Mouse (Mus musculus) kidney, embryonic 15.5 days (tissue): ENCODE data around the gene AF067063. TPM values are rescaled to one million over a fixed set of nuclear protein-coding genes. Genes with fewer than 3 reads are reported as not detected.

Source experiments
- ATAC-seq: fragments of 200-750 bp; cut with Nextera tagmentation; replicated peaks from 2 replicates; pipeline ENCODE4 v1.8.0; 2017; ENCODE audit warnings: moderate TSS enrichment; ENCODE audit not compliant: low FRiP score
- H3K27ac ChIP-seq: fragments of 300-500 bp; sonication (generic); 2 replicates; pipeline ENCODE4 v1.5.1; 2015; ENCODE audit warnings: mild to moderate bottlenecking, inconsistent platforms
- H3K27me3 ChIP-seq: fragments of 300-500 bp; sonication (generic); 2 replicates; pipeline ENCODE4 v1.6.1; 2015; ENCODE audit warnings: inconsistent platforms
- H3K36me3 ChIP-seq: fragments of 300-500 bp; sonication (generic); 2 replicates; pipeline ENCODE4 v1.6.1; 2015; ENCODE audit warnings: inconsistent platforms
- H3K4me1 ChIP-seq: fragments of 300-500 bp; sonication (generic); 2 replicates; pipeline ENCODE4 v1.6.1; 2015; ENCODE audit warnings: inconsistent platforms
- H3K4me2 ChIP-seq: fragments of 300-500 bp; sonication (generic); 2 replicates; pipeline ENCODE4 v1.6.1; 2015; ENCODE audit warnings: moderate library complexity, mild to moderate bottlenecking, inconsistent platforms
- H3K4me3 ChIP-seq: fragments of 300-500 bp; sonication (generic); replicated peaks from 2 replicates; pipeline ENCODE4 v1.5.1; 2015; ENCODE audit warnings: mild to moderate bottlenecking, inconsistent platforms
- H3K9ac ChIP-seq: fragments of 300-500 bp; sonication (generic); 2 replicates; pipeline ENCODE4 v1.6.1; 2015; ENCODE audit warnings: mild to moderate bottlenecking, inconsistent platforms
- H3K9me3 ChIP-seq: fragments of 300-500 bp; sonication (generic); replicated peaks from 2 replicates; pipeline ENCODE4 v1.6.1; 2016; ENCODE audit warnings: inconsistent platforms
- WGBS: fragments of 180-500 bp; shearing (Covaris S2); methylation state at CpG from one replicate; pipeline ENCODE4 v1.1.7; 2015; ENCODE audit warnings: mixed read lengths; 5-methylcytosine and 5-hydroxymethylcytosine counted together
- polyA plus RNA-seq: library from polyadenylated mRNA; unstranded; fragments of >200 nt; fragmentation: Nextera tagmentation; extraction: Ambion mirVana; gene quantifications from 2 replicates; pipeline ENCODE4 v1.2.1, GENCODE M21; 2015

AF067063 gene
- polyA plus RNA-seq, 1 experiment from 2014 or later, result not detected

- Histone ChIP-seq H3K9ac (no peak overlapping the region), H3K9me3 (no peaks in the 10 kb centered on the region), H3K36me3 (peaks cover 13% of the 10 kb centered on the region; the same call in 1 of the 2 replicates), H3K4me3 (no peak overlapping the region), H3K4me1 (peaks cover 18% of the 10 kb centered on the region), H3K27me3 (no peaks in the 10 kb centered on the region), H3K4me2 (no peak overlapping the region), H3K27ac (peak overlapping the region; percentile 14; the same call in 1 of the 2 replicates)
- ATAC-seq, result no peak
- 69% methylated on average over 5 of the region's 5 CpGs for WGBS
Observed at GRCm38 (mm10) chr13:119792791-119793404, 37.1 kb downstream of the AF067063 start.

- peaks cover 24% of the 10 kb centered on the region for H3K36me3 ChIP-seq
- H3K4me1 ChIP-seq, result peaks cover 18% of the 10 kb centered on the region
- H3K4me3 ChIP-seq, result peak overlapping the region; percentile 88
- H3K4me2 ChIP-seq, result peak overlapping the region; percentile 88
- H3K9ac ChIP-seq, result peak overlapping the region; percentile 92
- H3K9me3 ChIP-seq, result no peaks in the 10 kb centered on the region
- ATAC-seq, result no peak
- 2% methylated on average over 18 of the region's 18 CpGs for WGBS
- H3K27ac ChIP-seq, result peak overlapping the region; percentile 99
- no peaks in the 10 kb centered on the region for H3K27me3 ChIP-seq
Observed at GRCm38 (mm10) chr13:119791580-119792135, 38.4 kb downstream of the AF067063 start.

GRCm38 (mm10) chr13:119790761-119791579, 39.0 kb downstream of the AF067063 start, which contains the start of gene Zfp131:
Gene Zfp131, minus strand, starts transcription at chr13:119790889.
- WGBS, result under 1% methylated on average over 60 of the region's 86 CpGs
- peaks cover 18% of the 10 kb centered on the region for H3K4me1 ChIP-seq
- peak; percentile 98 for ATAC-seq

GRCm38 (mm10) chr13:119789851-119790717, 39.9 kb downstream of the AF067063 start:
- H3K36me3 ChIP-seq, result peaks cover 38% of the 10 kb centered on the region
- peak overlapping the region; percentile 99 for H3K27ac ChIP-seq
- H3K4me3 ChIP-seq, result peak overlapping the region; percentile 88
- peak; percentile 73 for ATAC-seq
- peak overlapping the region; percentile 92 for H3K9ac ChIP-seq
- under 1% methylated on average over 61 of the region's 66 CpGs for whole genome bisulfite sequencing
- H3K4me2 ChIP-seq, result peak overlapping the region; percentile 88
- no peaks in the 10 kb centered on the region for H3K27me3 ChIP-seq
- peaks cover 18% of the 10 kb centered on the region for H3K4me1 ChIP-seq
- no peaks in the 10 kb centered on the region for H3K9me3 ChIP-seq

More at GRCm38 (mm10) chr13:119790761-119791579, 39.0 kb downstream of the AF067063 start, which contains the start of gene Zfp131:
- peak within 1 kb of the TSS; percentile 99 for H3K27ac ChIP-seq
- no peaks in the 10 kb centered on the region for H3K9me3 ChIP-seq
- H3K27me3 ChIP-seq, result no peaks in the 10 kb centered on the region
- peak within 1 kb of the TSS; percentile 88 for H3K4me3 ChIP-seq
- peaks cover 30% of the 10 kb centered on the region for H3K36me3 ChIP-seq
- peak within 1 kb of the TSS; percentile 88 for H3K4me2 ChIP-seq
- peak within 1 kb of the TSS; percentile 92 for H3K9ac ChIP-seq

GRCm38 (mm10) chr13:119783581-119783980, 46.4 kb downstream of the AF067063 start:
- no peaks in the 10 kb centered on the region for H3K27me3 ChIP-seq
- 91% methylated on average over 4 of the region's 4 CpGs for WGBS
- ATAC-seq, result no peak
- no peak overlapping the region for H3K4me2 ChIP-seq
- no peak overlapping the region for H3K27ac ChIP-seq
- H3K4me1 ChIP-seq, result peaks cover 1% of the 10 kb centered on the region; the same call in 1 of the 2 replicates
- H3K36me3 ChIP-seq, result peaks cover 86% of the 10 kb centered on the region
- H3K4me3 ChIP-seq, result no peak overlapping the region
- no peaks in the 10 kb centered on the region for H3K9me3 ChIP-seq
- no peak overlapping the region for H3K9ac ChIP-seq

Other genes with a start within 250 kb of the AF067063 start
- gene Ccl28, start 206.4 kb downstream of the AF067063 start, polyA plus RNA-seq, result 0.05 and 0.13 TPM in 2 replicates
- gene Hmgcs1, start 139.8 kb downstream of the AF067063 start, polyA plus RNA-seq, result 179 and 188 TPM in 2 replicates
- 1.1 TPM in 2 replicates for gene Nim1k, start 74.3 kb downstream of the AF067063 start, polyA plus RNA-seq
- 37.0 and 37.3 TPM in 2 replicates for gene Zfp131, start 39.3 kb downstream of the AF067063 start, polyA plus RNA-seq
- gene D13Ertd608e, start 5.8 kb upstream of the AF067063 start, polyA plus RNA-seq, result not detected in 2 replicates
- gene Tcstv1, start 64.6 kb upstream of the AF067063 start, polyA plus RNA-seq, result not detected in 2 replicates
- not detected in 2 replicates for gene Gm21761, start 99.1 kb upstream of the AF067063 start, polyA plus RNA-seq
- gene B020031M17Rik, start 120.6 kb upstream of the AF067063 start, polyA plus RNA-seq, result not detected in 2 replicates
- gene Gm36079, start 196.8 kb upstream of the AF067063 start, polyA plus RNA-seq, result not detected in 2 replicates
- gene Gm21188, start 222.0 kb upstream of the AF067063 start, polyA plus RNA-seq, result 0.12 TPM in 1 of 2 replicates, not detected in the other